Mouse (Mus musculus) left cerebral cortex, adult 9 months (tissue): ENCODE results near the gene Slc16a13.
"Not testable (repeated sequence)": the region's sequence is repeated elsewhere in the genome, so short reads cannot be mapped to it uniquely, and the experiment has no call there.

ENCODE experiments used
- DNase-seq, 2 experiments: peaks; one replicate each; pipeline ENCODE4 v3.0.0; 2022; ENCODE audit warnings: low spot score in 2 of 2

Slc16a13 gene

DNA sequence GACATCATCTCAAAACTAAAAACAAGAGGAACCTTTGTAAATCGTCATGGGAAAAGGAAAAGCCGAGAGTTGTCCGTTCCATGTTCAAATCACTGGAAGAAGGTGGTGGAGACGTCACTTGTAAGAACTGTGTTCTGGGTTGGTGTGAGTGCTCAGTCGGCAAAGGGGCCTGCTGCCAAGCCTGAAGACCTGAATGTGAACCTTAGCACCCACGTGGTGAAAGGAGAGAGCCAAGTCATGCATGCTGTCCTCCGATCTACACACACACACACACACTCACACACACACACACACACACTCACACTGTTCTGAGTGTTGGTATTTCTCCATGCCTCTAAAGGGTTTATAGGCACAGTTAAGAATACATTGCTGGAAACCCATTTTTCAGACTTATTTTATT lies 49.7 kb downstream of the Slc16a13 start:
- no peak for DNase-seq

GRCm38 (mm10) chr11:70170291-70170690 lies 50.6 kb downstream of the Slc16a13 start:
- DNase-seq = no peak

GRCm38 (mm10) chr11:70169471-70169870 lies 51.4 kb downstream of the Slc16a13 start:
- DNase-seq = not testable (repeated sequence)

DNA sequence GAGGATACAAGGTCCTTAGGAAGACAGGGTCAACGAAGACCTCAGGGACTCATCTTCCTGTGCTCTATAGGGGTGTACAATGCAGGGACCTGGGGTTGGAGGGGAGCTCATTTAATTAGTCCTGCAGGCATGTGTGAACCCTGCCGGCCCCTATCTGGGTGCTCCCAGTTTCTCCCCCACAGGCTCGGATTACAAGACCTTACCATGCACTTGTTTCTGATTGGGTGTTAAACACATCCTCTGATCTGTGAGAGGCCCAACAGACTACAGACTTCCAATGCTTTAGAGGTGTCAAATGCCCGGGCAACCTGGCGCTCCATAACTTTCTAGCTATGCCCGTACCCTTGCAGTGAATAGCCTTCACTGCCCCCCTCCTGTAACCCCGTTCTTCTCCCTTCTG lies 52.7 kb downstream of the Slc16a13 start:
- DNase-seq = no peak
